Mouse (Mus musculus): Measurements from ENCODE around the gene Zfp52. TPM values are rescaled to one million over a fixed set of nuclear protein-coding genes. Genes with fewer than 3 reads are reported as not detected.

Gene Zfp52
- polyA plus RNA-seq, 1 experiment from 2014 or later: 3.2 TPM

GRCm38 (mm10) chr17:21536096-21536495, 757 bp downstream of the Zfp52 start:
- no peak for ATAC-seq
- 40% methylated on average over 7 of the region's 7 CpGs for WGBS
- Histone ChIP-seq H3K4me2 (ENCODE audit: low read length) (peak overlapping the region; percentile 83), H3K27me3 (ENCODE audit: control insufficient read depth, insufficient read depth, low read depth, low read length) (no peaks in the 10 kb centered on the region), H3K9ac (ENCODE audit: low read depth, low read length) (peak overlapping the region; percentile 68), H3K27ac (ENCODE audit: low read length) (no peak overlapping the region), H3K36me3 (ENCODE audit: control insufficient read depth, insufficient read depth, low read length) (no peaks in the 10 kb centered on the region), H3K4me3 (ENCODE audit: low read depth, low read length) (peak overlapping the region; percentile 49), H3K4me1 (ENCODE audit: control insufficient read depth, insufficient read depth, low read length) (peaks cover 18% of the 10 kb centered on the region), H3K9me3 (replicated peaks; ENCODE audit: control insufficient read depth, low read length, poor library complexity, severe bottlenecking) (no peaks in the 10 kb centered on the region)

- peaks cover 12% of the 10 kb centered on the region for H3K4me1 ChIP-seq (ENCODE audit: control insufficient read depth, insufficient read depth, low read length)
- H3K27me3 ChIP-seq (ENCODE audit: control insufficient read depth, insufficient read depth, low read depth, low read length): no peaks in the 10 kb centered on the region
- no peak overlapping the region for H3K9ac ChIP-seq (ENCODE audit: low read depth, low read length)
- H3K4me2 ChIP-seq (ENCODE audit: low read length): no peak overlapping the region
- H3K36me3 ChIP-seq (ENCODE audit: control insufficient read depth, insufficient read depth, low read length): no peaks in the 10 kb centered on the region
- H3K27ac ChIP-seq (ENCODE audit: low read length): no peak overlapping the region
- ATAC-seq: no peak
- WGBS: 83% methylated on average over 2 of the region's 2 CpGs
- H3K4me3 ChIP-seq (ENCODE audit: low read depth, low read length): no peak overlapping the region
- H3K9me3 ChIP-seq (replicated peaks; ENCODE audit: control insufficient read depth, low read length, poor library complexity, severe bottlenecking): no peaks in the 10 kb centered on the region
These were observed 1.3 kb downstream of the Zfp52 start for GRCm38 (mm10) chr17:21536676-21537075.

GRCm38 (mm10) chr17:21557831-21558230, 22.5 kb downstream of the Zfp52 start:
- no peak overlapping the region for H3K9ac ChIP-seq (ENCODE audit: low read depth, low read length)
- H3K27ac ChIP-seq (ENCODE audit: low read length): no peak overlapping the region
- ATAC-seq: no peak
- no peak overlapping the region for H3K4me3 ChIP-seq (ENCODE audit: low read depth, low read length)
- peaks cover 5% of the 10 kb centered on the region; the same call in 1 of the 2 replicates for H3K36me3 ChIP-seq (ENCODE audit: control insufficient read depth, insufficient read depth, low read length)
- H3K4me1 ChIP-seq (ENCODE audit: control insufficient read depth, insufficient read depth, low read length): no peaks in the 10 kb centered on the region
- no peak overlapping the region for H3K4me2 ChIP-seq (ENCODE audit: low read length)
- no peaks in the 10 kb centered on the region for H3K27me3 ChIP-seq (ENCODE audit: control insufficient read depth, insufficient read depth, low read depth, low read length)
- H3K9me3 ChIP-seq (replicated peaks; ENCODE audit: control insufficient read depth, low read length, poor library complexity, severe bottlenecking): 0 out of 2 replicates have a peak, but pooled peaks cover 3% of the 10 kb centered on the region
- 85% methylated on average over 2 of the region's 2 CpGs for whole genome bisulfite sequencing

- whole genome bisulfite sequencing: 2% methylated on average over 5 of the region's 5 CpGs
- H3K27ac ChIP-seq (ENCODE audit: low read length): peak overlapping the region; percentile 94
These were observed 30.9 kb downstream of the Zfp52 start for GRCm38 (mm10) chr17:21566220-21566619.

GRCm38 (mm10) chr17:21566728-21567349, 31.5 kb downstream of the Zfp52 start, which contains the start of gene Zfp948:
TSS of gene Zfp948 (plus strand) at chr17:21567008.
- H3K4me3 ChIP-seq (ENCODE audit: low read depth, low read length): peak within 1 kb of the TSS; percentile 83
- H3K27me3 ChIP-seq (ENCODE audit: control insufficient read depth, insufficient read depth, low read depth, low read length): no peaks in the 10 kb centered on the region
- H3K27ac ChIP-seq (ENCODE audit: low read length): peak within 1 kb of the TSS; percentile 94
- ATAC-seq: peak; percentile 95
- peaks cover 14% of the 10 kb centered on the region for H3K4me1 ChIP-seq (ENCODE audit: control insufficient read depth, insufficient read depth, low read length)
- H3K9ac ChIP-seq (ENCODE audit: low read depth, low read length): peak within 1 kb of the TSS; percentile 87
- H3K36me3 ChIP-seq (ENCODE audit: control insufficient read depth, insufficient read depth, low read length): no peaks in the 10 kb centered on the region
- no peaks in the 10 kb centered on the region for H3K9me3 ChIP-seq (replicated peaks; ENCODE audit: control insufficient read depth, low read length, poor library complexity, severe bottlenecking)
- H3K4me2 ChIP-seq (ENCODE audit: low read length): peak within 1 kb of the TSS; percentile 76
- WGBS: 0% methylated on average over 29 of the region's 29 CpGs

More at GRCm38 (mm10) chr17:21566220-21566619, 30.9 kb downstream of the Zfp52 start:
- peaks cover 14% of the 10 kb centered on the region for H3K4me1 ChIP-seq (ENCODE audit: control insufficient read depth, insufficient read depth, low read length)
- no peaks in the 10 kb centered on the region for H3K36me3 ChIP-seq (ENCODE audit: control insufficient read depth, insufficient read depth, low read length)
- H3K9ac ChIP-seq (ENCODE audit: low read depth, low read length): peak overlapping the region; percentile 87
- no peaks in the 10 kb centered on the region for H3K27me3 ChIP-seq (ENCODE audit: control insufficient read depth, insufficient read depth, low read depth, low read length)
- peak overlapping the region; percentile 76 for H3K4me2 ChIP-seq (ENCODE audit: low read length)
- ATAC-seq: peak; percentile 86
- no peaks in the 10 kb centered on the region for H3K9me3 ChIP-seq (replicated peaks; ENCODE audit: control insufficient read depth, low read length, poor library complexity, severe bottlenecking)
- H3K4me3 ChIP-seq (ENCODE audit: low read depth, low read length): peak overlapping the region; percentile 83

- no peaks in the 10 kb centered on the region for H3K27me3 ChIP-seq (ENCODE audit: control insufficient read depth, insufficient read depth, low read depth, low read length)
- peak; percentile 2; the same call in 1 of the 2 replicates for ATAC-seq
- H3K27ac ChIP-seq (ENCODE audit: low read length): no peak overlapping the region
- peak overlapping the region; percentile 76 for H3K4me2 ChIP-seq (ENCODE audit: low read length)
- peak overlapping the region; percentile 83 for H3K4me3 ChIP-seq (ENCODE audit: low read depth, low read length)
- 57% methylated on average over 1 of the region's 1 CpGs for WGBS
- H3K9ac ChIP-seq (ENCODE audit: low read depth, low read length): no peak overlapping the region
- H3K9me3 ChIP-seq (replicated peaks; ENCODE audit: control insufficient read depth, low read length, poor library complexity, severe bottlenecking): no peaks in the 10 kb centered on the region
- H3K36me3 ChIP-seq (ENCODE audit: control insufficient read depth, insufficient read depth, low read length): 0 out of 2 replicates have a peak, but pooled peaks cover 3% of the 10 kb centered on the region
- peaks cover 14% of the 10 kb centered on the region for H3K4me1 ChIP-seq (ENCODE audit: control insufficient read depth, insufficient read depth, low read length)
These were observed 32.4 kb downstream of the Zfp52 start for GRCm38 (mm10) chr17:21567696-21568095.

GRCm38 (mm10) chr17:21579080-21579479, 43.7 kb downstream of the Zfp52 start:
- H3K36me3 ChIP-seq (ENCODE audit: control insufficient read depth, insufficient read depth, low read length): peaks cover 21% of the 10 kb centered on the region
- no peaks in the 10 kb centered on the region for H3K4me1 ChIP-seq (ENCODE audit: control insufficient read depth, insufficient read depth, low read length)
- H3K4me2 ChIP-seq (ENCODE audit: low read length): no peak overlapping the region
- no peak overlapping the region for H3K9ac ChIP-seq (ENCODE audit: low read depth, low read length)
- H3K9me3 ChIP-seq (replicated peaks; ENCODE audit: control insufficient read depth, low read length, poor library complexity, severe bottlenecking): no peaks in the 10 kb centered on the region
- no peak overlapping the region for H3K27ac ChIP-seq (ENCODE audit: low read length)
- no peak overlapping the region for H3K4me3 ChIP-seq (ENCODE audit: low read depth, low read length)
- ATAC-seq: no peak
- no peaks in the 10 kb centered on the region for H3K27me3 ChIP-seq (ENCODE audit: control insufficient read depth, insufficient read depth, low read depth, low read length)
- 88% methylated on average over 1 of the region's 1 CpGs for WGBS

- ATAC-seq: peak; percentile 71; the same call in 1 of the 2 replicates
- 22% methylated on average over 5 of the region's 5 CpGs for WGBS
- H3K9me3 ChIP-seq (replicated peaks; ENCODE audit: control insufficient read depth, low read length, poor library complexity, severe bottlenecking): no peaks in the 10 kb centered on the region
- H3K4me2 ChIP-seq (ENCODE audit: low read length): no peak overlapping the region
- no peak overlapping the region for H3K27ac ChIP-seq (ENCODE audit: low read length)
- H3K27me3 ChIP-seq (ENCODE audit: control insufficient read depth, insufficient read depth, low read depth, low read length): no peaks in the 10 kb centered on the region
- H3K36me3 ChIP-seq (ENCODE audit: control insufficient read depth, insufficient read depth, low read length): peaks cover 18% of the 10 kb centered on the region
- no peak overlapping the region for H3K9ac ChIP-seq (ENCODE audit: low read depth, low read length)
- no peak overlapping the region for H3K4me3 ChIP-seq (ENCODE audit: low read depth, low read length)
- no peaks in the 10 kb centered on the region for H3K4me1 ChIP-seq (ENCODE audit: control insufficient read depth, insufficient read depth, low read length)
These were observed 44.3 kb downstream of the Zfp52 start for GRCm38 (mm10) chr17:21579493-21580175.

- H3K9ac ChIP-seq (ENCODE audit: low read depth, low read length): no peak overlapping the region
- H3K36me3 ChIP-seq (ENCODE audit: control insufficient read depth, insufficient read depth, low read length): peaks cover 41% of the 10 kb centered on the region
- H3K4me3 ChIP-seq (ENCODE audit: low read depth, low read length): no peak overlapping the region
- no peak overlapping the region for H3K4me2 ChIP-seq (ENCODE audit: low read length)
- H3K27me3 ChIP-seq (ENCODE audit: control insufficient read depth, insufficient read depth, low read depth, low read length): no peaks in the 10 kb centered on the region
- H3K4me1 ChIP-seq (ENCODE audit: control insufficient read depth, insufficient read depth, low read length): no peaks in the 10 kb centered on the region
- H3K9me3 ChIP-seq (replicated peaks; ENCODE audit: control insufficient read depth, low read length, poor library complexity, severe bottlenecking): no peaks in the 10 kb centered on the region
- WGBS: 98% methylated on average over 2 of the region's 2 CpGs
- ATAC-seq: no peak
- no peak overlapping the region for H3K27ac ChIP-seq (ENCODE audit: low read length)
These were observed 50.2 kb downstream of the Zfp52 start for GRCm38 (mm10) chr17:21585521-21585920.

Data from midbrain, embryonic 16.5 days (tissue).